Mouse (Mus musculus) megakaryocyte, embryonic 14.5 days (primary cell): ENCODE measurements around the gene Spata21. TPM values are rescaled to one million over a fixed set of nuclear protein-coding genes. Genes with fewer than 3 reads are reported as not detected.

ENCODE experiments used
- H3K27me3 ChIP-seq: replicated peaks from 2 replicates; pipeline ENCODE3; 2012; ENCODE audit warnings: inconsistent platforms
- H3K36me3 ChIP-seq: replicated peaks from 2 replicates; pipeline ENCODE3; 2012; ENCODE audit warnings: low read length, inconsistent platforms, mixed read lengths
- H3K4me1 ChIP-seq: 2 replicates; pipeline ENCODE4 v1.6.1; 2012; ENCODE audit warnings: inconsistent platforms
- H3K4me3 ChIP-seq: replicated peaks from 2 replicates; pipeline ENCODE3; 2012; ENCODE audit warnings: moderate library complexity, mild to moderate bottlenecking, inconsistent platforms
- H3K9me3 ChIP-seq: 2 replicates; pipeline ENCODE4 v1.6.1; 2012; ENCODE audit warnings: inconsistent platforms
- FLI1 ChIP-seq: IDR thresholded peaks from 2 replicates; pipeline ENCODE4 v1.6.1; 2012; ENCODE audit warnings: low read length, inconsistent platforms, mixed read lengths
- GATA1 ChIP-seq: IDR thresholded peaks from 3 replicates; pipeline ENCODE4 v1.6.1; 2012; ENCODE audit warnings: mixed read lengths, low read length, inconsistent platforms, borderline replicate concordance
- polyA plus RNA-seq: library from polyadenylated mRNA; stranded (reverse); fragments of >175 nt; gene quantifications from 2 replicates; pipeline ENCODE4 v1.2.3, GENCODE M21; 2012; ENCODE audit warnings: low replicate concordance; ENCODE audit not compliant: insufficient read depth

The Spata21 gene
- polyA plus RNA-seq: not detected in 2 replicates

DNA sequence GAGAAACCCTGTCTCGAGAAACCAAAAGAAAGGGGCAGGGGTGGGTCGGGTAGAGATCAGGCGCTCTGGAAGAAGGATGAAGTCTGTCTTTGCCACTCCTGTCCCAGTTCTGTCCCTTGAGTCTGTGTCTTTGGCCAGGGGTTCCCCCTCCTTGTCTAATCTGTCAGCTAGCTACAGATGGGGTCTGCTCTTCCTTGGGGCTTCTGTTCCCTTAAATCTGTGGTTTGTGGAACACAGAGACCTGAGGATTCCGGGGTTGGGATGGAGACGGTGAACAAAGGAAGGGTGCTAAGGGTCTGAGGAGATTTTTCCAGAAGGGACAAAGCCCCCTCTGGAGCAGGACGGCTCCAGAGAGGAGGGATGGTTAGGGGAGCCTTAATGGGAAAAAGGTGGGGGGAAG lies at the start of gene Spata21:
Gene Spata21, plus strand, starts transcription at position 301 of the 400 bp plus-strand sequence.
- Histone ChIP-seq H3K9me3 (peaks cover 3% of the 10 kb centered on the region; the same call in 1 of the 2 replicates), H3K36me3 (no peaks in the 10 kb centered on the region), H3K4me1 (peaks cover 4% of the 10 kb centered on the region; the same call in 1 of the 2 replicates), H3K27me3 (peaks cover 45% of the 10 kb centered on the region), H3K4me3 (no peak within 1 kb of the TSS)
- TF ChIP-seq FLI1 (no peak), GATA1 (no peak)

DNA sequence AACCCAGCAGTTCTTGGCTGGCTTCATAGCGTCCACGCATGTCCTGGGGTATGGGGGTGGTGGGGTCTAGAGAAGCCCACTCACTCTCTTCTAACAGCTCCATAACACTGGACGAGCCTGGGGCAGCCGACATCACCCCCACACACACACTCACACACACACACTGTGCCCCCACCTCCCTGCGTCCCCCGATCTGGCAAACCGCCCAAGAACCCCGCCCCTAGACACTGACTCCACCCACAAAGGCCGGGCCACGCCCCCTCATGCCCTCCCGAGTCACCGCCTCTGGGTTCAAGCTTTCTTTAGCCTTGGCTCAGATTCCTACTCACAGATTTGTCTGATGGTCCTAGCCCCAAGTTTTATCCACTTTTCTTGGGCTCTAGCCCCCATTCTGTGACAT lies 47.0 kb upstream of the Spata21 start:
- Histone ChIP-seq H3K9me3 (no peaks in the 10 kb centered on the region), H3K4me3 (no peak overlapping the region), H3K27me3 (peaks cover 28% of the 10 kb centered on the region), H3K36me3 (peaks cover 14% of the 10 kb centered on the region), H3K4me1 (peaks cover 6% of the 10 kb centered on the region; the same call in 1 of the 2 replicates)
- no peak for TF ChIP-seq FLI1
- no peak for TF ChIP-seq GATA1

DNA sequence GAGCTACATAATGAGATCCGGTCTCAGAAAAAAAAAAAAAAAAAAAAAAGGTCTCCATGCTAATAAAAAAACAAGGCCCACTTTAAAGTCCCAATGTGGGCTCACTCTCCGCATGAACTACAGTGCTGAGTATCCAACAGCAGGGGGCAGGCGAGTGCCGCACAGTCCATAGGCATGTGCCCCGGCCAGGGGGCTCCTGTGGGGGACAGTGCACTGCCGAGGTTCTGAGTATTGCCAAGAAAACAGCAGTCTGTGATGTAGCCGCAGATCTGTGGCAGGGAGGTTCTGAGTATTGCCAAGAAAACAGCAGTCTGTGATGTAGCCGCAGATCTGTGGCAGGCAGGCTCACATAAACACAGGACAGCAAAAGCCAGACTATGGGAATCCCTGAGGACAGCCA lies 43.3 kb upstream of the Spata21 start:
- no peak overlapping the region for H3K4me3 ChIP-seq
- H3K36me3 ChIP-seq: peaks cover 16% of the 10 kb centered on the region
- no peaks in the 10 kb centered on the region for H3K9me3 ChIP-seq
- TF ChIP-seq FLI1 (no peak), GATA1 (no peak)
- peaks cover 51% of the 10 kb centered on the region for H3K27me3 ChIP-seq
- H3K4me1 ChIP-seq: peaks cover 11% of the 10 kb centered on the region; the same call in 1 of the 2 replicates

DNA sequence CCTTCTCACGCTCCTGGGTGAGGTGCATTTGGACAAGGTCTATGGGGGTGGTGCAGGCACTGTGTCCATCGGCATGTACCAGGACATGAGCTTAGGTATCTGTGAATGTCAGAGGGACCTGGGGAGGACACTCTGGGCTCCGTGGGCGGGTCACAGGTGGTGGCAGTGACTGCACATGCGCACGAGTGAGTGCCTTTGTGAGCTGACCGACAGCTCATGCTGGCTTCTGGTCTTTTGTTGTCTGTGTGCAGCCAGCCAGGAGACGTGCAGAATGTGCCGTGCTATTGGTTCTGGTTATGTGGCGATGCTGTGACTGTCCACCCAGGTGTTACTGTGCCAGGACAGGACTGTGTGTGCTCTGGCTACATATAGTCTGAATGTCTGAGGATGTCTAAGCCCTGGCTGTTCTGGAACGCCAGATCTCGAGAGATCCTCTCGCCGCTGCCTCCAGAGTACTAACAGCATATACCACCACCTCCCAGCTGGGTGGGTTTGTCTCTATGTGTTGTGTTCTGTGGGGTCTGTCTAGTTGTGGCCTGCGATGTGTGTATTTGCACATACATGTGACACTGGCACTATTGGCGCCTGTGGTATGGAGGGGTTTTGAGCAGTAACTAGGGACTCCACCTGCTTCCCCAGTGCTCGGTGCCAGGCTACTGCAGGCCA lies 39.2 kb upstream of the Spata21 start:
- Histone ChIP-seq H3K36me3 (peaks cover 10% of the 10 kb centered on the region), H3K9me3 (no peaks in the 10 kb centered on the region), H3K4me1 (peaks cover 11% of the 10 kb centered on the region; the same call in 1 of the 2 replicates), H3K4me3 (no peak overlapping the region), H3K27me3 (peaks cover 50% of the 10 kb centered on the region)
- no peak for TF ChIP-seq FLI1
- TF ChIP-seq GATA1: no peak

DNA sequence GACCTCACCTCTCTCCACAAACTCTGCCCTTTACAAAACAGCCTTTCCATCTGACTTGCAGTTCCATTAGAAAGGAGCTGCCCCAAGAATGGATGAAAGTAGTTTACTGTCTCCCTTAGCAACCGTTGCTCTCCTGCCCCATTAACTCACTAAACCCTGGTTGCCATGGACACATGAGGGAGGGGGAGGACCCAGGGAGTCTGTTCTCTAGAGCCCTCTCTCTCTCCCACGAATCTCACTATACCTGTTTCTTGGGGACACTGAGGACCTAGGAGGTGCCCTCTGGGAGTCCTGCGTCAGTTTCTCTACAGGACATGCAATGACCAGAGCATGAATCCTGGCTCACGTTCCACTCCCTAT lies 38.7 kb upstream of the Spata21 start:
- H3K9me3 ChIP-seq: no peaks in the 10 kb centered on the region
- H3K27me3 ChIP-seq: peaks cover 51% of the 10 kb centered on the region
- TF ChIP-seq GATA1 (no peak), FLI1 (no peak)
- peaks cover 10% of the 10 kb centered on the region for H3K36me3 ChIP-seq
- H3K4me3 ChIP-seq: no peak overlapping the region
- H3K4me1 ChIP-seq: peaks cover 11% of the 10 kb centered on the region; the same call in 1 of the 2 replicates

DNA sequence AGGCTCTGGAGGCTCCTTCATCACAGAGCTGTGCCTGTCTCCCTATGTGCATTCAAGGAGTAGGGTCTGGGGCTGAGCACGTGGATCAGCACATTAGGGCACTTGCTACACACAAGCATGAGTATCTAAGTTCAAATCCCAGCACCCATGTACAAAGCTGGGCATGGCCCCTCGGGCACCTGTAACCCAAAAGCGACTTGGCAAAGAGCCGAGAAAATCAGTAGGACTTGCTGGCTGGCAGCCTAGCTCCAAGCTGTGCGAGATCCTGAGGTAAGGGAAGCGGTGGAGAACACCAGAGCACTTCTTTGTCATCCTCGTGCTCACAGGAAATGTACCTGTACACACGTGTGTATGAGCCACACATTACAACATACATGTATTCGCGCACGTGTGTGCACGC lies 35.7 kb upstream of the Spata21 start:
- TF ChIP-seq GATA1: no peak
- Histone ChIP-seq H3K36me3 (peaks cover 2% of the 10 kb centered on the region), H3K27me3 (peaks cover 37% of the 10 kb centered on the region), H3K4me1 (peaks cover 5% of the 10 kb centered on the region; the same call in 1 of the 2 replicates), H3K9me3 (no peaks in the 10 kb centered on the region), H3K4me3 (no peak overlapping the region)

DNA sequence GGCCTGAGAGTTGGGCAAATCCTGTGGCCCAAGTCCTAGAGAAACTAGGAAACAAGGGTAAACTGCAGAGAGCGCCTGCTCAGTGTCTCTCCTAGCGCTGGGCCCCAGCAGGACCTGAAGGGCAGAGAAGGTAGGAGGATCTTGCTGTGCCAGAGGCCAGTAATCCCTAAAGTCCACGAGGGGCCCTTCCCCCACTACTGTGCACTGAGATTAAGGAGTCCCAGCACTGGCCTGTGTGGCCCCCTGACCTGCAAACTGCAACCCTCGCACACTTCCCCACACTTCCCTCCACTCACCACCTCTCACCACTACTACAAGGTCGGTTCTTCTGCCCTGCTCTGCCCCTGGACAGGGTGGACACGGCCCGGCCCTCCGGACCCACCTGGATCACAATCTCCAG lies 35.0 kb upstream of the Spata21 start:
- TF ChIP-seq GATA1: no peak
- TF ChIP-seq FLI1: no peak
- no peak overlapping the region for H3K4me3 ChIP-seq
- no peaks in the 10 kb centered on the region for H3K9me3 ChIP-seq
- H3K36me3 ChIP-seq: peaks cover 2% of the 10 kb centered on the region
- H3K4me1 ChIP-seq: peaks cover 5% of the 10 kb centered on the region; the same call in 1 of the 2 replicates
- H3K27me3 ChIP-seq: peaks cover 32% of the 10 kb centered on the region

DNA sequence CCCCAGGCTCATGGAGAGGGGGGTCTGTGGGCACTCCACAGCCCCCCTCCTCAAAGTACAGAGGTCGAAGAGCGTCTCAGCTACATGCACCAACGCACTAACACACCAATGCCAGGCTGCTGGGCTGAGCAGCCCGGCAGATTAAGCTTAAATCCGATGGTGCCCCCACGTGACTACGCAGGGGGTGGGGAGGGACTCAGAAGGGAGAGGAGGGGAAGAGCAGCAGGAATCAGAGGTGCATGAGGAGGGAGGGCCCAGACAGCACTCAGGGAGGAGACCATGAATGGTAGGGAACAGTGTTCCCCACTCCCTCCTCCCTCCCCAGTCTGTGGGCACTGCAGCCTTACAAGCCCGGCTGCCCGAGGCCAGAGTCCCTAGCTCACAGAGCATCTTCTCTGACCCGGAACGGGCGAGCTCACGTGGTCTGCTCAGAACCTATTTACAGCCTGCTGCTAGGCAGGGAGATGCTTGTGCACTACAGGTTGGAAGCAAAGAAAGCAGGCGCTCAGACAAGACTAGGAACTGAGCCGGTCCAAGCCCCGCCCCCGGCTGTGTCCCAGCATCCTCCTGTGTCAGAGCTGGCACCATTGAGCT lies 34.5 kb upstream of the Spata21 start:
- TF ChIP-seq GATA1 (no peak), FLI1 (no peak)
- Histone ChIP-seq H3K4me3 (no peak overlapping the region), H3K4me1 (peaks cover 2% of the 10 kb centered on the region; the same call in 1 of the 2 replicates), H3K36me3 (peaks cover 2% of the 10 kb centered on the region), H3K27me3 (peaks cover 30% of the 10 kb centered on the region), H3K9me3 (no peaks in the 10 kb centered on the region)

DNA sequence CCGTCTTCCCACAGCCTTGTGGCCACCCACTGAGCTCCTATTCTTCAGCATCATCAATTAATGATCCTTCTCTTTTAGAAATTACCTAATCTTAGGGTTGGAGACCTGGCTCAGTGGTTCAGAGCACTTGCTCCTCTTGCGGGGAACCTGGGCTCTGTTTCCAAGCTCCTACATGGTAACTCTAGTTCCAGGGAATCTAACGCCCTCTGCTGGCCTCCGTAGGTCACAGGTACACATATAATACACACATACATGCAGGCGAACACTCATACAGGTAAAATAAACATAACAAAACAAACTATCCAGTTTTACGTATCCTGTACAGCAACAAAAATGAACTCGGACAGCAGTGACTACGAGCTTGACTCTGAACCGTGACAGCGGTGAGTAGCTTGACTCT lies 31.2 kb upstream of the Spata21 start:
- Histone ChIP-seq H3K9me3 (no peaks in the 10 kb centered on the region), H3K4me3 (peak overlapping the region; percentile 5), H3K27me3 (peaks cover 27% of the 10 kb centered on the region), H3K4me1 (peaks cover 15% of the 10 kb centered on the region), H3K36me3 (peaks cover 2% of the 10 kb centered on the region)
- TF ChIP-seq FLI1 (no peak), GATA1 (no peak)

DNA sequence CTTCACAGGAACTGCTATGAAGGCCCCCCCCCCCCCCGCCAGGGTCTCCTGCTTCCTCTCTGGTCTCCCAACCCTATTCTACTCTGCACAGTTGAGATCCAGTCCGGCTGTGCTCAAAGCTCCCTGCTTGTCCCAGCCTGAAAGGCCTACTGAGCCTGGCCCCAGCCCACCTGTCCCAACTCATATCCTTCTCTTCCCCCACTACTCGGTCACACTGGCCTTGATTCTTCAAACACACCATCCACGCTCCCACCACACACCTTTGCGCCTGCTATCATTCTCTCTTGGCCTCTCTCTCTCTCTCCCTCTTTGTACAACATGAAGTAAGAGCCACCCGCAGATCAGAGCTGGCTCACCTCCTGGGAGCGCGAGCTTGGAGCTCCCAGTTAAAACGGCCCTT lies 29.3 kb upstream of the Spata21 start:
- Histone ChIP-seq H3K27me3 (peaks cover 14% of the 10 kb centered on the region), H3K9me3 (no peaks in the 10 kb centered on the region), H3K36me3 (peaks cover 4% of the 10 kb centered on the region), H3K4me3 (no peak overlapping the region), H3K4me1 (peaks cover 15% of the 10 kb centered on the region)
- TF ChIP-seq GATA1 (no peak), FLI1 (no peak)
